Mouse (Mus musculus) testis, adult 2 months (tissue): ENCODE measurements around the gene Sgtb.

Experiments
- CTCF ChIP-seq: fragments of 200-500 bp; IDR thresholded peaks from 2 replicates; pipeline ENCODE4 v1.5.1; 2012; ENCODE audit warnings: low read depth, mild to moderate bottlenecking, inconsistent platforms, low read length, moderate library complexity; ENCODE audit not compliant: control insufficient read depth, insufficient read depth, insufficient replicate concordance
- POLR2A ChIP-seq: fragments of 200-500 bp; IDR thresholded peaks from 2 replicates; pipeline ENCODE4 v1.6.1; 2012; ENCODE audit warnings: low read depth, mild to moderate bottlenecking, inconsistent platforms, low read length, moderate library complexity; ENCODE audit not compliant: control insufficient read depth

DNA sequence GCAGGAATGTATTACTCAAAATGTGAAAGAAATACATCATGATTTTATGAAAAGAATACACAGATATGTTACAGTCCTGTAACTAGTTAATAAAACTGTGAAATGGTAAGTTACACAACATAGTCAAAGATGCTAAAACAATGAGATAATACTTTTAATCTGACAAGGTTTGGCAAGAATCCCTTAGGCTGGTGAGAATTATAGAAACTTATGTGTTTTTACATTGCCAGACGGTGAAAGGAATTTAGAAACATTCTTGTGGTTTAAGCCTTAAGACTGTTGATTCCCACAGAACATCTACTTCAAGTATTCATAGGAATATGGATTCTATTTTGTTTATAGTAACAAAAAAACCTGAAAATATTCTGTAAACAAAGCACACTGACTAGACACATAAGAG lies 46.1 kb downstream of the Sgtb start:
- no peak for TF ChIP-seq POLR2A
- no peak for TF ChIP-seq CTCF
